Mouse (Mus musculus): ENCODE results near the gene Per2.

Gene Per2

GRCm38 (mm10) chr1:91434905-91435304, 24.2 kb downstream of the Per2 start:
- DNase-seq (ENCODE audit: low spot score in 2 of 2) = no peak

DNA sequence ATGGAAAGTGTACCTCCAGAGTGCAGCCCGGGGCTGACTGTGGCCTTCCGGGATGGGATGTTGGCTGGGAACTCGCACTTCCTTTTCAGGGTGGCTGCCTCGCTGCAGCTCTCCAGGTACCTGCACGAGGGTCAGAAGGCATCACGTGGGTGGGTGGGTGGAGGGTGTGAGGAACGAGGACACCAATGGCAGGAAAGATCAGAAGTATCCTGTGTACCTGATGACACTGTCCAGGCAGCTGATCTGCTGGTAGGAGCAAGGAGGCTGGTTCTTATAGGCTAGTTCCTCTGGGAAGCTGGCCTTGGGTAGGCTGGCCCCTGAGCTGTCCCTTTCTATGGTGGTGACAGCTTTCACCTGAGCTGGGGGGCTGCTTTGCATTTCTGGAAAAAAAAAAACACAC, 28.4 kb downstream of the Per2 start:
- DNase-seq (ENCODE audit: low spot score in 2 of 2) = no peak

DNA sequence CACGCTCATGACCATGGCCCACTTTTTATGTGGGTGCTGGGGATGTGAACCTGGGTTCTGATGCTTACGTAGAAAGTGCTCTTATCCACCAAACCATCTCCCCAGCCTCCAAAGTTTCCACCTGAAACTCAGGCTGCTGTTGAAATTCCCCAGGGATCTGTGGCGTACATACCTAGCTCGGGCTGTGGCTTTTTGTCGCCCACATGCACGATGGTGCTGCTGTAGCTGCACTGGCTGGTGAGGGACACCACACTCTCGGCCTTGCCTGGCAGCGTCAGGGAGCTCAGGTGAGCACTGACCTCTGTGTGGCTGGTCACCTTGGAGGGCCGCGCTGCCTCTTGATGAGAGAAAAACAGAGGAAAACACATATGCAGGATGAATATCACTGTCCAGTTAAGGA, 29.9 kb downstream of the Per2 start:
- DNase-seq (ENCODE audit: low spot score in 2 of 2) = no peak

DNA sequence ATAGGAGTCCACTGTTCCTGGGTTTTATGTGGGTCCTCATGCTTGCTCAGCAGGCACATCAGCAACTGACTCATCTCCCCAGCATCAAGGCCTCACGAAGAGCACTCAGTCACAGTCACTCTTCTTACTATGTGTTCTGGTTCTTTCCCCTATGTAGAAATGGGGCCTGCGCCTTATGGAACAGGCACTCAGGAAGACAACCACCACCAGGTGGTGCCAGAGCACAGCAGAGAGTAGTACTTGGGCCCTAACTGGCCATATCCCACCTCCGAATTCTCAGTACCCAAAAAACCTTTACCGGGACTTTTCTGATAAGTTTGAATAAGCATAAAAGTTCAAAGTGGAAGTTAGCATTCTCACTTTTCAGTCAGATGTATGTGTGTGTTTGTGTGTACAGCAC, 30.5 kb downstream of the Per2 start:
- DNase-seq (ENCODE audit: low spot score in 2 of 2) = peak; percentile 78 to 89

- DNase-seq (ENCODE audit: low spot score in 2 of 2) = no peak
Measured at GRCm38 (mm10) chr1:91426397-91426796, 32.7 kb downstream of the Per2 start.

GRCm38 (mm10) chr1:91420601-91421065, 38.5 kb downstream of the Per2 start:
- no peak for DNase-seq (ENCODE audit: low spot score in 2 of 2)

- DNase-seq (ENCODE audit: low spot score in 2 of 2) = no peak
Measured at GRCm38 (mm10) chr1:91419862-91420600, 39.1 kb downstream of the Per2 start.

DNA sequence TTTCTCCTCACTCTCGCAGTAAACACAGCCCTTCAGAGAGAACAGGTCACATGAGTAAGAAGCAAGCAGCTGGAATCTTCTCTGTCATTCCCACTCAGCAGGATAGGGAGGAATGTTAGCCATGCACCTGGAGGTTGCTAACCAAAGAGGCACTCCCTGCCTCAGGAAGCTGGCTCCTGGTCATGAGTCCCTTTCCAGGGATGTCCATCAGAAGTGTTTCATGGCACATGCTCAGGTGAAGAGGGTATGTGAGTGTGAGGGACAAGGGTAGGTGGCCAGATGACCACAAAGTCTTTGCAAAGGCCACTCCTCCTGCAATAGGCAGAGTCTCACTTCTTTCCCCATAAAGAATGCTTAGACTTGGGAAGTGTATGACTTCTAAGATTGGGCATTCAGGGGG, 41.1 kb downstream of the Per2 start:
- no peak for DNase-seq (ENCODE audit: low spot score in 2 of 2)

- DNase-seq (ENCODE audit: low spot score in 2 of 2) = no peak
Measured at GRCm38 (mm10) chr1:91415311-91415710, 43.8 kb downstream of the Per2 start.

- peak in 1 of 2 experiments; percentile 41 for DNase-seq (ENCODE audit: low spot score in 2 of 2)
Measured at GRCm38 (mm10) chr1:91414903-91415302, 44.2 kb downstream of the Per2 start.

DNA sequence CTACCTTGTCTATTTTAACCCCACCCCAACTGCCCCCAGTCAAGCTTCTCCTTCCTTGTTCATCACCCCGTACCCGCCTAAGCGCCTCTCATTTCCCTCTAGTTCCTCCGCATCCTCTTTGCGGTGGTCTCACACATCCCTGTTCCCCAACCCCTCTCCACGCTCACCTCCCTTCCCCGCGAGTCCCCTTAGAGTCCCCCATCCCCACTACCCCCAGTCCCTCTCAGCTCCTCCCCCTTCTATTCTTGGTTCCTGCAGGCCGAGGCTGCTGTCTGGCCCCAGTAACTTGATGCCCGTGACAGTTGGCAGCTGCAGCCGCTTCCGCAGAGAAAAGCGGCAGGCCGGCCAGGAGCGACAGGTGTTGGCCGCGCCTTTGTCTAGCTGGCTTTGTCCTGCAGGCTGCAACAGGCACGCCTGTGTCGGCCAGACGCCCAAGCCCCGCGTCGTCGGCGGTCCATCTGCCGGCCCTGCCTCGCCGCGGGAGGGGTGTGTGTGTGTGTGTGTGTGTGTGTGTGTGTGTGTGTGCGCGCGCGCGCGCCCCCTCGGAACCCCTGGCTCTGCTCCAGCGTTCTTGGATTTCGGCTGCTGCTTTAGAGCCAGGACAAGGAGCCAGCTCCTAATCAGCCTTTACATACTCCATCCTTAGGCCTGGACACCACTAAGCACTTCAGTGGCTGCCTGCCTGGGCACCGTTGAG, 45.1 kb downstream of the Per2 start, which contains the start of gene Hes6:
TSS of gene Hes6 (minus strand) at position 141 of the 697 bp plus-strand sequence.
- peak; percentile 85 to 88 for DNase-seq (ENCODE audit: low spot score in 2 of 2)

DNA sequence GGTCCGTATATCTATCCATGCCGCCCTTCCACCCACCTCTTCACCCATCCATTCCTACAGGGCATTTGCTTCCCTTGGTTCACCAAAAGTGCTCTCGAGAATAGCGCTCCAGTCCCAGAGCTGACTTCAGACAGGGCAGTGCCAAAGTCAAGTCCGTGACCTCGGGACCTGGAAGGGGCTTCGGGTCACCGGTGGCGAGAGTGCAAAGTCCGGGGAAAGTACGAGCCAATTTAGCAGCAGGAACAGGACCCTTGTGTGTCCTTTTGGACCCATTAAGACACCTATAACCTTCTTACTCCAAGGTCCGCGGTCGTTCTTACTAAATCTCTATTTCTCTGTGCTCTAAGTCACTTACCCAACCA, 45.6 kb downstream of the Per2 start:
- peak in 1 of 2 experiments; percentile 52 for DNase-seq (ENCODE audit: low spot score in 2 of 2)

DNA sequence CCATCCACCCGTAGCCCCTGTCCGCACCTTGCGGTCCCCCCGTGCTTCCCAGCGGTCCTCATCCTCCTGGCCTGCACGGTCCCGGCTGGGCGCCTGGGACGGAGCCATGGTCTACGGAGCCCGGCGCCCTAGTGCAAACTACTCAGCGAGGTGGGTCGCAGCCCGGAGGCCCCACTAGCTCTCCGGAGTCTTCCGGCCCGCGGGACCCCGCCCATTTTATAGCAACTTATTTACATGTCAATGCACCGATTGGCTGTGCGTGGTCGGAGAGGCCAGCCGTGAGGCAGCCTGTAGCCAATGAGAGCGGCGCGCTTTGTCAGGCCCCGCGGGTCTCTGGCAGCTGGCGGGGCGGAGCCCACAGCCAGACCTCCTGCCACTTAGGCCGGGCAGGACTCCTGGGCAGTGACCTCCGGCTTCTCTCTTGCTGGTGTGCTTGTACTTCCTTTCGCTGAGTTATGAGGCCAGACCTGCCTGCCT, 46.1 kb downstream of the Per2 start:
- peak; percentile 97 to 98 for DNase-seq (ENCODE audit: low spot score in 2 of 2)

GRCm38 (mm10) chr1:91412286-91413029, 46.7 kb downstream of the Per2 start:
- peak; percentile 52 to 59 for DNase-seq (ENCODE audit: low spot score in 2 of 2)

DNA sequence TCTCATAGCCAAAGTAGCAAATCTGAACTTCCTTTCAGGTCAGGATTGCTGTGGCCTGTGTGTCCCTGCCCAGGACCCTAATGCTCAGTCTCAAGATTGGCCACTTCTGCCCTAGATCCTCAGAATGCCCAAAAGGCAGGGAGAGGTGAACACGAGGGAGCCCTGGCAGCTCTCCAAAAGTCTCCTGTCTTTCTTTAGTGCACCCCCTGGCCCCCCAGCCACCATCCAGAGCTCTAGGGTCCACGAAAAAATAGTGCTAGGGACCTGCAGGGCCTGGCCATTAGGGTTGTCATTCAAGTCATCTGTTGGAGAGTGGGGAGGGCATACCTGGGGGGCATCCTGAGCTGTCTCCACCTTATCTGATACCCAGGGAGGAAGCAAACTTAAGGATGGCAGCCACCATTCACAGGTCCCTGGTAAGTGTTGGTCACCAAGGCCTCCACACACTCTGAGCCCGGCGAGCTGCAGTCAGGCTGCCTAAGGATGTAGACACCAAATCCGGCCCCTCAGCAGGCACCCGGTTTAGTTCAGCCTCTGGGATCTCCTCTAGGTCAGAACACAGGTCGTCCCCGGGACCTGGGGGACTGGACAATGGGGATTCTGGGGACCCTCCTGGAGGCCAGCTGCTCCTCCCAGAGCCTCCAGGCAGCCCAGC, 47.4 kb downstream of the Per2 start:
- DNase-seq (ENCODE audit: low spot score in 2 of 2) = no peak

- DNase-seq (ENCODE audit: low spot score in 2 of 2) = peak in 1 of 2 experiments; percentile 27
Measured at GRCm38 (mm10) chr1:91407819-91408218, 51.3 kb downstream of the Per2 start.

- peak in 1 of 2 experiments; percentile 25 for DNase-seq (ENCODE audit: low spot score in 2 of 2)
Measured at GRCm38 (mm10) chr1:91405406-91406169, 53.5 kb downstream of the Per2 start.

- DNase-seq (ENCODE audit: low spot score in 2 of 2) = no peak
Measured at GRCm38 (mm10) chr1:91404976-91405375, 54.1 kb downstream of the Per2 start.

DNA sequence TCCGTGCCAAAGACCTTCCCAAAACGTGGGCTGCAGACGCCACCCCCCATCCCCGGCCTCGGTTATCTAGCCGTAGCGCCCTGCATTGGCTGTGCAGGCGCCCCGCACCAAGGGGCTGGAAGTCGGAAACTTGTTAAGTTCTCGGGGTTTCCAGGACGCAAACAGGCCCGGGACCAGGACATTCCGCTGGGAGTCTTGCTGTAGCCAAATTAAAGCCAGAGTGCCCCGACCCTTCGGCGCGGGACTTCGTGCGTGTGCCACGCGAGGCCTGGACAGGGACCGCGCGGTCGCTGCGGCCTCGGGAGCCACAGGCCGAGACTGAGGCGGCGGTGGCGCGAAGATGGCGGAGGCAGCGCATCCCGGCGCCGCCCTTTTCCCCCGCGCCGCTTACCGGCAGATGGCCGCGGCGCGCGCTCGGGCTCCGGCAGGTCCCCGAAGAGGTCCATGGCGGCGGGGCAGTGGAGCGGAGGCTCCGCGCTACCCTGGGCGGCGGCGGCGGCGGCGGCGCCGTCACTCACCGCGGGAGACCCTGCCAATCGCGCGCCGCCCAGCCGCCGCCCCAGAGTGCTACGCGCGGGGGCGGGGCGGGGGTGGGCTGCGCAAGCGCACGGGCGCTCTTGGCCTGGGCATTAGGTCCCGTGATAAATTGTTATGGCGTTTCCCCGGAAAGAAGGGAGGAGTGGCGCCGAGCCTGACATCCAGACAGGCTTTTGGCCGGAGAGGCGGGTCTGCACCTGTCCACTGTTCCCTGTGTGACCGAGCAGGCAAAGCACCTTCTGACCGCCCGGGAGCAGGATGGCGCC, 60.7 kb downstream of the Per2 start, which contains the start of gene Ilkap:
TSS of gene Ilkap (minus strand) at position 556 of the 803 bp plus-strand sequence.
- peak; percentile 86 to 89 for DNase-seq (ENCODE audit: low spot score in 2 of 2)

DNA sequence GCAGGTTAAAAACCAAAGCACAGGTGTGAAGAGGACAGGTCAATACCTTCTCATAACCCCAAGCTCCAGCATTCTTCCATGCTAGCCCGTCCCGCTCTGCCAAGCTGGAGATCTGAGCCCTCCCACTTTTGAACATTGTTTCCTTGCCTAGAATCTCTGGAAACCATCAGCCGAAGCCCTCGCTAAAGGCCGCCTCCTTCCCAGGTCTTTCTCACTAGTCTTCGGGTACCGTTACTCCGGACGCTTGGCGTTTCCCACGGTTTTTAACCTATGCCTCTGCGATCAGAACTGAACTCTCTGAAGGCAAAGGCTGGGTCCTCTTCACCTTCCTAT, 61.2 kb downstream of the Per2 start:
- DNase-seq (ENCODE audit: low spot score in 2 of 2) = peak in 1 of 2 experiments; percentile 35

All from right cerebral cortex, postnatal 10 days (tissue).